ENCODE assay signal across 18 mouse cellular contexts in genomic region chr15:85350144-85350543, GRCm38 (mm10).
"Had no signal": no experiment of that assay in that cellular context is flagged by ENCODE, and none has a peak within 500 bp of the region (broad histone marks: within the 10 kb centered on the region; RNA-seq: fewer than 3 reads in every experiment).

No protein-coding gene starts in this region.

- H3K36me3 ChIP-seq: lung, embryonic 15.5 days; stomach, embryonic 15.5 days had no signal

- H3K27ac ChIP-seq: kidney, embryonic 15.5 days; lung, embryonic 15.5 days; midbrain, embryonic 12.5 days; neural tube, embryonic 13.5 days; stomach, embryonic 15.5 days had no signal

- H3K4me3 ChIP-seq: kidney, embryonic 15.5 days; lung, embryonic 15.5 days; midbrain, embryonic 12.5 days; myocyte; neural tube, embryonic 13.5 days; stomach, embryonic 15.5 days had no signal

- H3K9me3 ChIP-seq: kidney, embryonic 15.5 days; lung, embryonic 15.5 days; midbrain, embryonic 12.5 days; neural tube, embryonic 13.5 days; stomach, embryonic 15.5 days had no signal

- H3K27me3 ChIP-seq: kidney, embryonic 15.5 days; lung, embryonic 15.5 days; midbrain, embryonic 12.5 days; neural tube, embryonic 13.5 days; stomach, embryonic 15.5 days had no signal

- DNase-seq: kidney, adult 8-10 months; kidney, postnatal 10 days; kidney, postnatal 36 days; lung, adult 18-20 months; lung, postnatal 10 days; lung, postnatal 36 days; retina, postnatal 1 day; right cerebral cortex, postnatal 25 days; spleen, adult 18-20 months; thymus, postnatal 36 days had no signal

- H3K4me2 ChIP-seq: kidney, embryonic 15.5 days; lung, embryonic 15.5 days; midbrain, embryonic 12.5 days; neural tube, embryonic 13.5 days; stomach, embryonic 15.5 days had no signal

- H3K9ac ChIP-seq: kidney, embryonic 15.5 days; lung, embryonic 15.5 days; midbrain, embryonic 12.5 days; neural tube, embryonic 13.5 days; stomach, embryonic 15.5 days had no signal

- H3K4me1 ChIP-seq: kidney, embryonic 15.5 days; midbrain, embryonic 12.5 days had no signal

- ATAC-seq: intestine, postnatal 0 days; midbrain, embryonic 16.5 days had no signal
